Mouse (Mus musculus): ENCODE measurements around the gene Nfib.

Gene Nfib

DNA sequence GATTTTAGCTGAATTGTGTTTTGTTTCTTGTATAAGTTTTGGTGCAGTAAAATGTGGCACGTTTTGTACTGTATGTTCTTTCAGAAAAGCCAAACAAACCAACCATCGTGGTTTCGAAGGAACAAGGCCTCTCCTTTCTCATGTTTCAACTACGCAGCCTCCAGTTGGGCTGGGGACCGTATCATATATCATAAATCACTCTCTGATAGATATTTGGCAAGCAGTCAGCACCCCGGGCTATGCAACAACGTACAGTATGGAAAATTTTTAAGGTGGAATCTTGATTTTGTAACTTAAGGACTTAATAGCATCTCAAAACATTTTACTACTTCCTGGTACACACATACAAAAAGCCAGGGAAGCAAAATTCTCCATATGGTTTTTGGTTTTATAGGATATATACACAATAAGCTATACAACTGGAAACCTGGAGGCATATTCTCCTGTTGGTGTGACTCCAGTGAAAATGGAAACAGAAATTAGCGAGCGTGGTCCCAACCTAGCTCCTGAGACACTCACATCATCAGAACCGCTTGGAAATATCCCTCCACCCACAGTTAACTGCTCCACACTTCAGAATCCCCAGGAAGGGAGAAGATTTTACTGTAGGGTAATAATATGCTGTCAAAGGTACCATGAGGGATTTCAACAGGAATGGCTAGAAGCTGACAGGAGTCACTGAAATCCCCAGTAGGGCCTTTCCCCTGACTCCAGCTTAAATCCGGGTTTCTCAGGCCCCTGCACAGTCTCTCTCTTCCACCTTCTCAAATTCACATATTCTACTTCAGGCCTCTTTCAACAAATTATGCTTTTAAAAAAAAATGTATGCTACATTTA, 455.8 kb downstream of the Nfib start:
- no peak for DNase-seq (ENCODE audit: low read depth, low spot score)

GRCm38 (mm10) chr4:82248961-82249360, 456.6 kb downstream of the Nfib start:
- no peak for DNase-seq (ENCODE audit: low read depth, low spot score)

DNA sequence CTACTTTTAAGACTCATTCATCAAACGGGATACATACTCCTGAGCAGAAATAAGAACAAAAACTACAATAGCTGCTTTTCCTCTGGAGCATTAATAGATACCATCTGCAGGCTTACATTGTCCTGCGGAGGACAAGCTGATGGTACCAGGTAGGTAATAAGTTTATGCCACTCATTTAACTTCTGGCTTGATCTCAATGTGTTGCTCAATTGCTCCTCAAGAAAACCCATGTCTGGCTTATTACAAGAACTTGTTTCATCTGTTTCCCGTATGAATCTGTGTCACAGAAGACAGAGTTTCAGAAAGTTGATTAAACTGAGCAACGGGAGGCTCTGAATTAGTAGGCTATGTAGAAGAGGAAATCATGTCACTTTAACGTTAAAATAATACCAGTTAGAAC, 457.5 kb downstream of the Nfib start:
- no peak for DNase-seq (ENCODE audit: low read depth, low spot score)

- DNase-seq (ENCODE audit: low read depth, low spot score): no peak
These were observed 459.3 kb downstream of the Nfib start for GRCm38 (mm10) chr4:82246290-82246689.
